1 mouse cellular context compared by ENCODE assay signal in the genomic region with DNA sequence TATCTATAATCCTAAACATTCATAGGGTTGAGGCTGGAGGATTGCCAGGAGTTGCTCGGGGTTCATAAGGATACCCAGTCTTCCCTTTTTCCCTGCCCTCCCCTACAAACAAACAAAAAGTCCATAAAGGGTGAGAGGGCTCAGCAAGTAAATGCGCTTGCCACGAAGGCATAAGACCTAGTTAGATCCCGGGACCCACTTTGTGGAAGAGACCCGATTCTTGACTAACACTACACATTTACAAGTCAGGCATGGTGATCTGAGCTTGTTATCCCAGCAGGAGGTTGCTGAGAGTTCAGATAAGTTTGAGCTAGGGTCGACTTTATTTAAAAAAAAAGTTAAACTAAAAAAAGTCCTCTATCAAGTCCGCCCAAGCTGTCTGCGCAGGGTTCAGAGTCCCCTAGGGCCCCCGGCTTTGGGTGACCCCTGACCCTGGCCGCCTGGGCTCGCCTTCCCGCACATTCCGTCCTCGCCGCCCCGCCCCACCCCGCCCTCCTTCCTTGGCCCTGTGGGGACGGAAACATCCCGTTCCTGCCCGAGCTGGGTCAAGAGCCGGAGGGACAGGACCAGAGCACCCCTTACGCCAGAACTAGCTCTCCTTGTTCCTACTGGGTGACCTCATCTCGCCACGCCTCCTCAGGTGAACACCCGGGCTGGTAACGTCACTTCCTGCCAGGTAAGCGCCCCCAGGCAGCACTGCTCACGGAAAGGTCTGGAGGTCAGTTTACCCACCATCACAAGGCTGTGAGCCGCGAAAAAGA.
TF ChIP-seq lines count a peak whose summit lies in the region.

No protein-coding gene starts in this region.

TF ChIP-seq in MEL, 35 proteins besides CTCF, POLR2A, EP300 and RAD21:
- TF ChIP-seq ZNF384 (IDR thresholded peaks at IDR 0.05; ENCODE audit: low read depth, low read length): 0 out of 2 replicates have a peak, but pooled peaks have one; percentile 18
- TF ChIP-seq UBTF (IDR thresholded peaks at IDR 0.05; ENCODE audit: borderline replicate concordance, insufficient read depth, low read depth, low read length): no peak
- peak; percentile 3; the same call in 1 of the 2 replicates for TF ChIP-seq SIN3A (IDR thresholded peaks at IDR 0.05; ENCODE audit: low read length)
- no peak; the same call in 1 of the 2 replicates for TF ChIP-seq BHLHE40 (IDR thresholded peaks at IDR 0.05; ENCODE audit: borderline replicate concordance, low read depth, low read length)
- TF ChIP-seq GATA1 (IDR thresholded peaks at IDR 0.05; ENCODE audit: low read depth, low read length): 0 out of 2 replicates have a peak, but pooled peaks have one; percentile 2
